Mouse (Mus musculus) gastrocnemius, postnatal 4 days (tissue): ENCODE data around the gene Mrpl4. TPM values are rescaled to one million over a fixed set of nuclear protein-coding genes. Genes with fewer than 3 reads are reported as not detected.
A peak's percentile ranks its signal among the peaks of the same experiment; 100 is the strongest.

Experiments used
- DNase-seq, 2 experiments: peaks; one replicate each; pipeline ENCODE4 v3.0.0; 2021 to 2022; ENCODE audit warnings: low spot score in 2 of 2, mixed read lengths in 2 of 2
- long read RNA-seq, 2 experiments: library from polyadenylated mRNA; stranded (forward); transcript quantifications; one replicate each; pipeline ENCODE4 v2.0.0; 2021
- total RNA-seq, 2 experiments: library from RNA; stranded (reverse); gene quantifications; 2 replicates each; pipeline ENCODE4 v1.2.3; 2021

Gene Mrpl4
- total RNA-seq: 10 to 100 TPM; 42.7 to 49.2 TPM
- long read RNA-seq, experiment 1, transcript Mrpl4-201 (9 exons, 1,288 nt): major isoform, 55 of 77 reads
- long read RNA-seq, experiment 1, partial matches to known transcripts: 3 of 77 reads
- long read RNA-seq, experiment 1, other reads (novel, unspliced or antisense): 19 of 77 reads
- long read RNA-seq, experiment 2, transcript Mrpl4-201 (9 exons, 1,288 nt): major isoform, 48 of 58 reads
- long read RNA-seq, experiment 2, partial matches to known transcripts: 0 of 58 reads
- long read RNA-seq, experiment 2, other reads (novel, unspliced or antisense): 10 of 58 reads

DNA sequence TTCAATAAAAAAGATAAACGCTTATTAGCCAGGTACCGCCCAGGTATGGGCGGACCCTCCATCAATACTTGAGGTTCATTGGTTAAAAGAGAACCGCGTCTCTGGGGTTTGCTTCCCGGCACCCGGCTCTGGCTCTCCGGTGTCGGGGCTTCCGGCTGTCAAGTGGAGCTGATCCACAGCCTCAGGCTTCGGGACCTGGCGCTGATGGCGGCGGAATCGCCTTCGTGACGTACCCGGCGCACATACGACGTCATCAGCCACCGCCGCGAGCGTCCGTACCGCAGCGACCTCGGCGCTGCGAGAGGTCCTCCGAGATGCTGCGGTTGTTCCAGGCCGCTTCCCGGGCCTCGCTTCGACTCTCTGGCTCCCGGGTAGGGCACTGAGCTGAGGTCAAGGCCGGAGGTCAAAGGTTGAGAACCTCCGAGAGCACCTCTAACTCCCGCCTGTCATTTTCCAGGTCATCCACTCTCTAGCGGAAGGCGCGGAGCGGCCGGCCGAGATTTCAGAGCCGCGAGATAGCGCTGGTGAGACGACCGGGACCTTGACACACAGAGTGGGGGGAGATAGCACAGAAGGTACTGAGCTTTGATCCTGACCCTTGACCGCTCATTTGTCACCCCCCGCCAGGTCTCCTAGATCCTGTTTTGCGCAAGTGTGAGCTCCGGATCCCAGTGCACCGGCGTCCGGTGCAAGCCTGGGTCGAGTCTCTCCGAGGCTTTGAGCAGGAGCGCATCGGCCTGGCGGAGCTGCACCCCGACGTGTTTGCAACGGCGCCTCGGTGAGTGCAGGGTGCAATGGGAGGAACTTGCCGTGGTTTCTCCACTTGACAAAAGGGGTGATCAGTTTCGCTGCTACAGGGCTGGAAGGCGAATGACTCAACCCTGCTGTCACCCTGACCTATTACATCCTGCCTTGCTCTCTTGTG is at the start of gene Mrpl4:
TSS of gene Mrpl4 (plus strand) at position 112 of the 925 bp plus-strand sequence.
- DNase-seq: peak; percentile 74 to 85

- no peak for DNase-seq
Observed at GRCm38 (mm10) chr9:20956989-20957388, 45.5 kb upstream of the Mrpl4 start.

DNA sequence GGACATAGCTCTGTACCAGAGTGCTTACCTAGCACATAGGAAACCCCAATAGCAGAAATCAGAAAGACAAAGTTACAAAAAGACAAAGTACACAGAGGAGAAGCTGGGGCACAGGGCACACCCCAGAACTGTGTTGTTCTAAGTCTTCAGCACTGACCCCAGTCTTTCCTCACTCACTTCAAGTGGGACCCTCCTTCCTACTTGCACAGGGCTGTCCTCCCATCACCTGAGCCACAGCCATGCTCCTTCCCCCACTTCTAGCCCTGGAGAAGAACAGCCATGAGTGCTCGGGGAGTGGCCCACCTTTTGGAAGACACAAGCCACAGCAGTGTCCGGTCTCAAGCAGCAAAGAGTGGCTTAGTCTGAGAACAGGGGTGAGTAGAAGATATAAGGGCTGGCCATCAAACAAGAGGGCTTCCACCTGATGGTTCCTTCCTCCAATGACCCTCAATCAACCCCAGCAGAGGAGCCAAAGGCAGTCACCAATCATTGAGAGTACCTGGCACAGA is 43.1 kb upstream of the Mrpl4 start, which contains the start of gene Dnmt1:
TSS of gene Dnmt1 (minus strand) at position 459 of the 509 bp plus-strand sequence.
- no peak for DNase-seq

DNA sequence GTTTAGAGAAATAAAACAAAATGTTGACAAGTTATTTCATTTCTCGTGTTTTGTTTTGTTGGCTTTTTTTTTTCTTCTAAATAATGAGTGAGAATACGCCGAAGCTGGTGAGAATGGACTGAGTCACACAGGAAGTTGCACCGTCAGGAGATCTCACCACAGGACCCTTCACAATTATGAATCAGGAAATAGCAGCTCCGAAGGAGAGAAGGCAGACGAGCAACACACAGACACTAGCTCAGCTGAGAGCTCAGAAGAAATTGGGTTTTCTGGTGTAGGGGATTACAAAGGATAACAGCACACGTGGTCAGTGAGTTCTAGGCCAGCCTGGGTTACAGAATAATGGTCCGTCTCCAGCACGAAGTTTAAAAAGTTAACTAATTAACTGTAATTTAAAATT is 41.0 kb upstream of the Mrpl4 start:
- no peak for DNase-seq

DNA sequence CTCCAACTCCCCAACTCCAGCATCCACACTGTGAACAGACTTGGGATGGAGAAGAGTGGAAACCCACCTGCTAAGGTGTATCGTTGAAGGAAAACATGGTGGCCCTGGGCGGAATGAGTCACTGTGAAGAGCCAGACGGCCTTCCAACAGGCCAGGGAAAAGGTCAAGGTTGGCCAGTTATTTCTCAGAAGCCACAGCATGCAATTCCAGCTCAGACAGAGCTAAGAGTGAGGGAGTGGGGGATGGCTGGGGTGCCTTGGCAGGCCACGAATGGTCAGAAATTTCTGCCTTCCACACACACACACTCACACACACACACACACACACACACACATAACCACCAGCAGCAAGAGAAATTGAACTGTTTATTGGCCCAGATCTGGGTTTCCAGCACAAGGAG is 36.9 kb upstream of the Mrpl4 start:
- no peak for DNase-seq

- DNase-seq: no peak
Observed at GRCm38 (mm10) chr9:20966008-20966407, 36.5 kb upstream of the Mrpl4 start.

GRCm38 (mm10) chr9:20966747-20967146 is 35.8 kb upstream of the Mrpl4 start:
- DNase-seq: no peak

DNA sequence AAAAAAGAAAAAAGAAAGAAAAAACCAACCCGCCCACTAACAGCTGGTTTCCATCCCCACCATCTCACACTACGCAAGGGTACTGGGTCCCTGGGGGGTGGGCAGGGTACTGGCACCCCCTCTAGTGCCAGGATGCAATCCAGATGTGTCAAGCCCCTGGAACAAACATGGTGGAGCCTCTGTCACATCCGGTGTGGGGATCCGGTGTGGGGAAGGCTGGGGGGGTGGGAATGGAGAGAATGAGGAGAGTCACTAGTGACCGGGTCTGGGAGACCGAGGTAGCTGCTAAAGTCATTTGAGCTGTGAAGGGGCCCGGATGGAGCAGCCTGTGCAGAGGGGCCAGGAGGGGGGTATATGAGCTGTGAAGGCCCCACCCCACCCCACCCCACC is 30.8 kb upstream of the Mrpl4 start:
- peak; percentile 50 to 61 for DNase-seq

- peak in 1 of 2 experiments; percentile 68 for DNase-seq
Observed at GRCm38 (mm10) chr9:20972141-20972992, 30.2 kb upstream of the Mrpl4 start.

- peak in 1 of 2 experiments; percentile 42 for DNase-seq
Observed at GRCm38 (mm10) chr9:20973001-20973681, 29.4 kb upstream of the Mrpl4 start.

GRCm38 (mm10) chr9:20973682-20974075 is 28.9 kb upstream of the Mrpl4 start:
- DNase-seq: no peak

DNA sequence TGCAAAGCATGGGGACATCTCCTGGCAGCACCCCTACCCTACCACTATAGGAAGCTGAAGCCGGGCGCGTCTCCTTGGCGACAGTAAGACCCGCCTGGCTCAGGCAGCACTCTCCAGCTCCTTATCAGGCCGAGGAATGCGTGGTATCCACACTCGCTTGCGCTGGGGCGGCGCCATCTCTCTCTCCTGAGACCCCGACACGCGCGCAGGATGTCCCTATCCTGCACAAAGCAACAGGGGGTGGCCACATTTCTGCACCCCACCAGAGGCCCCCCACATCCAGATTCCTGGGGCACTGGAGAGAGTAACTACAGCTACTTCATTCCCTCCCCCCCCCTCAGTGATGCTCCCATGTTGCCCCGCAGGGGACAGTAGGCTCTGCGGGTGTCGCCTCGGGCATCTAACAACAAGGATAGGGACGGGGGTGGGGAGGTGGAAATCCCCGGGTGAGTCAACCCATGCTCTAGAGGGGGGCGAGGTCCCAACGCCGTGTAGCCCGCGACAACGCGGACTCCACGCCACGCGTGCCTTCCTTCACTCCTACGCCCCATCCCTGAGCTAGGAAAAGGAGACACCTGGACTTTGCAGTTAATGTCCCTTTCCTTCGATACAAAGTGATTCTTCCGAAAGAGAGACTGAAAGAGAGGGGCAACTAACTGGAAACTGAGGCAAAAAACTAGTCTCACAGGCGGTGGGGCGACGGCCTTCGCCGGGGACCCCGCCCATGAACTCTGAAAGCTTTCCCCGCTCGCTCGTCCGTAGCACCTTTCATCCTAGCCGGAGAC is 26.9 kb upstream of the Mrpl4 start:
- DNase-seq: peak in 1 of 2 experiments; percentile 41

DNA sequence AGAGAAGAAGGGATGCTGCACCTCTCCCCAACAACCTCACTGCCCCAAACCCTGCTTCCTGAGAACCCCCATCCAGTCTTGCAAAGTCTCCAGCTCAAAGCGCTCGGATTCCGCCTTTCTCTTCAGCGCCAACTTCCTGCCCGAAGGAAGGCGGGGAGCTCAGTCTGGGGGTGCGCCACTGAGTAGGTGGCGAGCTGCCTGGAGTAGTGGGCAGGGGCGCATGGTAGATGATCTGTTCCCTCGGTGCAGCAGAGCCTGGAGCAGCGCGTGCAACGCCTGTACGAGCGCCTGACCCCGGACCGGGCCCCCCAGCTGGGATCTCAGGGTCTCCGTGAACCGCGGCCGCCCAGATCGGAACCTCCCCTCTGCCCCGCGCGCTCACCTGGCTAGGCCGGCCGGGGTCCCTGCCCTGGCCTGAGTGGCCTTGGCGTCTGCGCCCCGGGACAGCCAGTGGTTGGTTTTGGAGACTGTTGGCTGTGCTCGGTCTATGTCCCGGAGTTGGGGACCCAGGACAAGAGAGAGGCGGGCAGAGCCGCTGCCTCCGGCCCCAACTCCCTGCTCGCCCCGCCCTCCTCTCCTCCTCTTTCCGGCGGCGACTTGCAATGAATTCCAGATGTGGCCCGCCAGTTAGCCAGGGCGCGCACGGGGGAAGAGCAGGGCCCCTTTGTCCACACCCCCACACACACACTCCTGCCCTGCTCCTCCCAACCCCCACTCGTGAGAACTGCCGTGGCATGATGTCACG is 26.1 kb upstream of the Mrpl4 start, which contains the start of gene S1pr2:
TSS of gene S1pr2 (minus strand) at position 566 of the 745 bp plus-strand sequence.
- DNase-seq: peak; percentile 81 to 90

DNA sequence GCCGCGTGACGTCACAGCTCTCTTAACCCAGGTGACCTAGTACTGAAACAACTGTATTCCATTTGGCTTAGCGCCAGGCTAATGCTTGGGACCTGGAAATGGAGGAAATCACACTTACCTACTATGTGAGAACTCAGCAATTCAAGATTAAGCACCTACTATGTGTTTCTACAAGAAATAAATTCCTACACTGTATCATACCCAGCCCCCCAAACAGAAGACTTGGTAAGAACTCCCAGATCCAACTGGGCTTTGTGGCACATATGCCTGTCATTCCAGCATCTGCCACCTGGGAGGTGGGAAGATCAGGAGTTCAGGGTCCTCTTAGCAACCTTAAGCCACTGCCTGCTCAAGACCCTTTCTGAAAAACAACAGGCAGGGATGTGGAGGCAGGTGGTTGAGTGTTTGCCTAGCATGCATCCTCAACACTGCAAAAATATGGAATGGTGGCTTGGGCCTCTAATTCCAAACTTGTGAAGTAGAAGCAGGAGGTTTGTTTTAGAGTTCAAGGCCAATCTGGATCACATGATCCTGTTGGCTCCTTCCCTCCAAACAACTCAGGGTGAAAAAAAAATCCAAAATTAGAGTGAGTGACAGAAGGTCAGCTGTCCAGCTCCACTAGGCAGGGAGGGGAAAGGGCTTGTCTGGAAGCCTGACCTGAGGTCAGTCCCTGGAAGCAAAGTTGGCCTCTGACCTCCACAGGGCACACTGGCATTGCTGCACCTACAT is 25.4 kb upstream of the Mrpl4 start:
- no peak for DNase-seq

DNA sequence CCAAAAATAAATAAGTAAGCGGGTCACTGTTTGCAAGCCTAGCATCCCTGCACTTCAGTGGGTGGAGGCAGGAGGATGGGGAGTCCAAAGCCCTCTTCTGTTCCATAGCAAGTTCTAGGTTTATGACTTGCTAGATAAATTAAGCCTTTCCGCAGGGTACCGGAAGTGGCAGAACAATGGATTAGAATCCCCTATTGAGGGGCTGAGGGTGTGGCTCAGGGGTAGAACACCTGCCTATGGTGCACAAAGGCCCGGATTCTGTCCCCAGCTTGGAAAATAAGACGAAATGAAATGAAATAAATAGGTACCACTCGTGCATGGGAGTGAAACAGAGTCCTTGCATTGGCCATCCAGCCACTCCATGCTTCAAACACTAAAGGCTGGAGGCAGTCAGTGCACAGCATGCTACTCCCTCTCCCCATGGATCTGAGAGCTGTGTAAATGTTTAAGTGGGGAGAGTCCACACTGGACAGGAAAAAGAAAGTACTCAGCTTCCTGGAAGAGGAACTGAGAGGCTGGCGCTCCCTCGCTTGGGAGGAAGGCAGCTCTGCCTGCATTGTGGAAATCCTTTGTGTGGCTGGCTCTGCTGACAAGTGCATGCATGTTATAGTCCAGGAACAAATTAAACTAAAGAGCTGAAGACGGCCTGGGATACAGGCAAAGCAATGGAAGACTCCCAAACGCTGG is 24.0 kb upstream of the Mrpl4 start:
- DNase-seq: no peak

GRCm38 (mm10) chr9:20979181-20979580 is 23.4 kb upstream of the Mrpl4 start:
- no peak for DNase-seq

DNA sequence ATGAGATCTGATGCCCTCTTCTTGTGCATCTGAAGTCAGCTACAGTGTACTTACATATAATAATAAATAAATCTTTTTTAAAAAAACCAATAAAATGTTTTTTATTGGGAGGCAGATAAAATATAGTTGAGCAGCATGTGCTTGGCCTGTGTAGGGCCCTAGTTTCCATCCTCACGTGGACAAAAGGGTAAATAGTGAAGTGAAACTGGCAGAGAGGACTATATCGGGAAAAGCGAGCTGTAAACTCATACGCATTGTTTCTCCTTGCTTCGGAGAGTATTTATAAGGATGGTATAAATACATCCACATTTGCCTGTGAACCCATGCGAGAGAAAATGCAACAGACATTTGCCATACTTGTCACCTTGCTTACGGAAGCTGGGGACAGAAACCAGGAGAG is 22.8 kb upstream of the Mrpl4 start:
- no peak for DNase-seq
